In genomic region chr4:40815775-40816372, GRCm38 (mm10) we compare ENCODE assay signal across 15 mouse cellular contexts. TPM values are rescaled to one million over a fixed set of nuclear protein-coding genes. Genes with fewer than 3 reads are reported as not detected.
DNase-seq lines count a peak whose midpoint lies in the region; ATAC-seq and TF ChIP-seq lines count a peak whose summit lies in the region.
"Had no signal": no experiment of that assay in that cellular context is flagged by ENCODE, and none has a peak within 500 bp of the region (broad histone marks: within the 10 kb centered on the region; RNA-seq: fewer than 3 reads in every experiment).

No protein-coding gene starts in this region.

- H3K27ac ChIP-seq in heart, embryonic 10.5 days, result 0 out of 2 replicates have a peak overlapping the region, but pooled peaks have one; percentile 16
- peak overlapping the region; percentile 32 for H3K27ac ChIP-seq in lung, postnatal 0 days (ENCODE audit: low read length)
- 0 out of 2 replicates have a peak overlapping the region, but pooled peaks have one; percentile 5 for H3K27ac ChIP-seq in embryonic facial prominence, embryonic 14.5 days (replicated peaks; ENCODE audit: low read depth, low read length)
- H3K27ac ChIP-seq: embryonic facial prominence, embryonic 15.5 days had no signal

- no peaks in the 10 kb centered on the region for H3K9me3 ChIP-seq in heart, embryonic 10.5 days
- no peaks in the 10 kb centered on the region for H3K9me3 ChIP-seq in lung, postnatal 0 days (ENCODE audit: low read length)
- H3K9me3 ChIP-seq in embryonic facial prominence, embryonic 14.5 days (ENCODE audit: control insufficient read depth, low read length), result no peaks in the 10 kb centered on the region
- H3K9me3 ChIP-seq: embryonic facial prominence, embryonic 15.5 days had no signal

- peaks cover 65% of the 10 kb centered on the region for H3K36me3 ChIP-seq in heart, embryonic 10.5 days
- peaks cover 21% of the 10 kb centered on the region for H3K36me3 ChIP-seq in lung, postnatal 0 days (ENCODE audit: insufficient read depth, low read length)
- peaks cover 68% of the 10 kb centered on the region for H3K36me3 ChIP-seq in embryonic facial prominence, embryonic 14.5 days (ENCODE audit: control insufficient read depth, insufficient read depth, low read length)

- peaks cover 40% of the 10 kb centered on the region for H3K4me1 ChIP-seq in heart, embryonic 10.5 days
- peaks cover 12% of the 10 kb centered on the region; the same call in 1 of the 2 replicates for H3K4me1 ChIP-seq in lung, postnatal 0 days (ENCODE audit: insufficient read depth, low read depth, low read length)
- H3K4me1 ChIP-seq in embryonic facial prominence, embryonic 14.5 days (ENCODE audit: control insufficient read depth, insufficient read depth, low read length), result peaks cover 11% of the 10 kb centered on the region; the same call in 1 of the 2 replicates

- WGBS in heart, embryonic 10.5 days, result 39% methylated on average over 12 of the region's 12 CpGs
- 47% methylated on average over 12 of the region's 12 CpGs for WGBS in lung, postnatal 0 days
- 33% methylated on average over 12 of the region's 12 CpGs for WGBS in embryonic facial prominence, embryonic 14.5 days

- H3K9ac ChIP-seq in lung, postnatal 0 days (replicated peaks; ENCODE audit: low read depth), result 0 out of 2 replicates have a peak overlapping the region, but pooled peaks have one; percentile 13
- no peak overlapping the region for H3K9ac ChIP-seq in embryonic facial prominence, embryonic 14.5 days (ENCODE audit: low read depth, low read length)
- H3K9ac ChIP-seq: embryonic facial prominence, embryonic 15.5 days had no signal

- no peak overlapping the region for H3K4me3 ChIP-seq in heart, embryonic 10.5 days
- no peak overlapping the region for H3K4me3 ChIP-seq in lung, postnatal 0 days (ENCODE audit: low read depth, low read length)
- H3K4me3 ChIP-seq in embryonic facial prominence, embryonic 14.5 days (ENCODE audit: low read depth, low read length), result no peak overlapping the region
- H3K4me3 ChIP-seq: embryonic facial prominence, embryonic 15.5 days had no signal

- no peaks in the 10 kb centered on the region for H3K27me3 ChIP-seq in heart, embryonic 10.5 days (ENCODE audit: insufficient read depth, poor library complexity, severe bottlenecking)
- H3K27me3 ChIP-seq in lung, postnatal 0 days (replicated peaks; ENCODE audit: insufficient read depth, low read length), result no peaks in the 10 kb centered on the region
- H3K27me3 ChIP-seq in embryonic facial prominence, embryonic 14.5 days (replicated peaks; ENCODE audit: control insufficient read depth, insufficient read depth, low read length), result no peaks in the 10 kb centered on the region
- H3K27me3 ChIP-seq: embryonic facial prominence, embryonic 15.5 days had no signal

- no peak overlapping the region for H3K4me2 ChIP-seq in lung, postnatal 0 days (replicated peaks; ENCODE audit: low read depth, low read length)
- H3K4me2 ChIP-seq in embryonic facial prominence, embryonic 14.5 days (ENCODE audit: low read depth, low read length), result no peak overlapping the region
- H3K4me2 ChIP-seq: embryonic facial prominence, embryonic 15.5 days had no signal

- no peak for DNase-seq in heart, embryonic 10.5 days (ENCODE audit: low spot score)
- no peak for DNase-seq in heart, adult 9 months (ENCODE audit: low spot score in 2 of 2)
- DNase-seq in lung, postnatal 0 days (ENCODE audit: low spot score), result peak; percentile 50
- no peak for DNase-seq in lung, postnatal 10 days
- no peak for DNase-seq in embryonic facial prominence, embryonic 14.5 days (ENCODE audit: low spot score)
- DNase-seq in retina, postnatal 1 day, result peak; percentile 72
- no peak for DNase-seq in right cerebral cortex, adult 18-20 months
- no peak for DNase-seq in urinary bladder, postnatal 14 days (ENCODE audit: low spot score)
- DNase-seq: gastrocnemius, postnatal 25 days; kidney, adult 11 months; left cerebral cortex, postnatal 4 days; lung, postnatal 4 days; right cerebral cortex, postnatal 25 days had no signal

- no peak for TF ChIP-seq CTCF in lung, postnatal 0 days (IDR thresholded peaks at IDR 0.05)

- ATAC-seq in lung, postnatal 0 days, result peak; percentile 46; the same call in 1 of the 2 replicates
- ATAC-seq in embryonic facial prominence, embryonic 14.5 days (ENCODE audit: low read depth), result peak; percentile 56; the same call in 1 of the 2 replicates
- ATAC-seq: forebrain, embryonic 16.5 days had no signal

- TF ChIP-seq EP300 in lung, postnatal 0 days (IDR thresholded peaks at IDR 0.05), result no peak

RNA-seq across cellular contexts. Expression of gene B4galt1, which starts 37.9 kb away (rescaled TPM):
- 38.1 and 47.1 TPM in 2 replicates for polyA plus RNA-seq in heart, embryonic 10.5 days (2016; fragmentation: Nextera tagmentation; extraction: Ambion mirVana)
- 82.9 and 89.4 TPM in 2 replicates for polyA plus RNA-seq in lung, postnatal 0 days (2015; fragmentation: Nextera tagmentation; extraction: Ambion mirVana)
- 66.8 and 68.3 TPM in 2 replicates for polyA plus RNA-seq in embryonic facial prominence, embryonic 14.5 days (2014; fragmentation: Nextera tagmentation; extraction: Ambion mirVana)

RNA-seq across cellular contexts. Expression of gene Smu1, which starts 58.2 kb away (rescaled TPM):
- polyA plus RNA-seq in heart, embryonic 10.5 days (2016; fragmentation: Nextera tagmentation; extraction: Ambion mirVana), result 125 and 158 TPM in 2 replicates
- 88.4 and 89.0 TPM in 2 replicates for polyA plus RNA-seq in lung, postnatal 0 days (2015; fragmentation: Nextera tagmentation; extraction: Ambion mirVana)
- polyA plus RNA-seq in embryonic facial prominence, embryonic 14.5 days (2014; fragmentation: Nextera tagmentation; extraction: Ambion mirVana), result 126 and 136 TPM in 2 replicates

Comparison
In these comparisons a context has a peak if more than half of its experiments do, and no peak if none do; other contexts are left out.
1. DNase-seq: peak in lung, postnatal 0 days (single experiment) and retina, postnatal 1 day (single experiment); none in heart, embryonic 10.5 days (single experiment), heart, adult 9 months (0 of 2), lung, postnatal 10 days (single experiment), embryonic facial prominence, embryonic 14.5 days (single experiment), right cerebral cortex, adult 18-20 months (single experiment) and urinary bladder, postnatal 14 days (single experiment).
2. Peak in every context shown above with its lines, with median percentiles within 50 percentile points of each other: H3K27ac ChIP-seq.